Mouse (Mus musculus): Measurements from ENCODE around the gene Slc6a2. TPM values are rescaled to one million over a fixed set of nuclear protein-coding genes. Genes with fewer than 3 reads are reported as not detected.

Gene Slc6a2
- polyA plus RNA-seq, 1 experiment from 2014 or later, result 0.64 TPM

- H3K27ac ChIP-seq (ENCODE audit: low read length), result no peak overlapping the region
- H3K36me3 ChIP-seq (ENCODE audit: insufficient read depth, low read length), result no peaks in the 10 kb centered on the region
- no peak overlapping the region for H3K4me2 ChIP-seq (replicated peaks; ENCODE audit: low read depth, low read length)
- H3K4me1 ChIP-seq (ENCODE audit: insufficient read depth, low read length), result no peaks in the 10 kb centered on the region
- no peaks in the 10 kb centered on the region for H3K9me3 ChIP-seq (ENCODE audit: low read length)
- no peak overlapping the region for H3K4me3 ChIP-seq (ENCODE audit: low read length)
- H3K27me3 ChIP-seq (ENCODE audit: insufficient read depth, low read length), result no peaks in the 10 kb centered on the region
- H3K9ac ChIP-seq (replicated peaks; ENCODE audit: low read length), result no peak overlapping the region
- WGBS, result 58% methylated on average over 4 of the region's 4 CpGs
- ATAC-seq (ENCODE audit: low FRiP score, low TSS enrichment), result no peak
These were observed 88.9 kb downstream of the Slc6a2 start for GRCm38 (mm10) chr8:93048510-93049416.

Small RNA genes within 50 kb of the gene (microRNA-seq; reads per million reads assigned to microRNA genes)
- gene Gm22151, result not detected

Other genes with a start within 250 kb of the Slc6a2 start
- gene Mmp2, start 132.8 kb upstream of the Slc6a2 start, polyA plus RNA-seq (2015; fragmentation: Nextera tagmentation; extraction: Ambion mirVana), result 142 and 148 TPM in 2 replicates
- gene Lpcat2, start 104.7 kb upstream of the Slc6a2 start, polyA plus RNA-seq (2015; fragmentation: Nextera tagmentation; extraction: Ambion mirVana), result 5.5 and 6.1 TPM in 2 replicates
- gene Capns2, start 58.7 kb upstream of the Slc6a2 start, polyA plus RNA-seq (2015; fragmentation: Nextera tagmentation; extraction: Ambion mirVana), result 0.21 TPM in 1 of 2 replicates, not detected in the other
- gene Ces1a, start 88.1 kb downstream of the Slc6a2 start, polyA plus RNA-seq (2015; fragmentation: Nextera tagmentation; extraction: Ambion mirVana), result not detected in 2 replicates
- gene Ces1b, start 119.9 kb downstream of the Slc6a2 start, polyA plus RNA-seq (2015; fragmentation: Nextera tagmentation; extraction: Ambion mirVana), result not detected in 2 replicates
- gene Ces1c, start 171.2 kb downstream of the Slc6a2 start, polyA plus RNA-seq (2015; fragmentation: Nextera tagmentation; extraction: Ambion mirVana), result 0.09 TPM in 1 of 2 replicates, not detected in the other
- 0.22 and 2.4 TPM in 2 replicates for gene Ces1d, start 237.8 kb downstream of the Slc6a2 start, polyA plus RNA-seq (2015; fragmentation: Nextera tagmentation; extraction: Ambion mirVana)